Mouse (Mus musculus): ENCODE results near the gene Kbtbd13. TPM values are rescaled to one million over a fixed set of nuclear protein-coding genes. Genes with fewer than 3 reads are reported as not detected.

Kbtbd13 gene
- polyA plus RNA-seq, 1 experiment from 2014 or later = 0.48 TPM

- DNase-seq (ENCODE audit: low spot score) = no peak
- no peak overlapping the region for H3K4me3 ChIP-seq (ENCODE audit: low read depth, low read length)
- 91% methylated on average over 2 of the region's 2 CpGs for WGBS
- H3K9ac ChIP-seq (ENCODE audit: low read length) = no peak overlapping the region
- H3K27me3 ChIP-seq (ENCODE audit: control insufficient read depth, insufficient read depth, low read length) = no peaks in the 10 kb centered on the region
- H3K9me3 ChIP-seq (ENCODE audit: control insufficient read depth, low read length) = no peaks in the 10 kb centered on the region
- H3K4me1 ChIP-seq (replicated peaks; ENCODE audit: control insufficient read depth, insufficient read depth, low read length) = no peaks in the 10 kb centered on the region
- no peak overlapping the region for H3K27ac ChIP-seq (ENCODE audit: low read depth, low read length)
- no peak overlapping the region for H3K4me2 ChIP-seq (ENCODE audit: low read depth, low read length, severe bottlenecking)
- ATAC-seq (replicated peaks; ENCODE audit: low FRiP score) = no peak
- no peaks in the 10 kb centered on the region for H3K36me3 ChIP-seq (ENCODE audit: control insufficient read depth, insufficient read depth, low read length)
These were observed 13.7 kb upstream of the Kbtbd13 start for GRCm38 (mm10) chr9:65405184-65405449.

GRCm38 (mm10) chr9:65404331-65405183, 13.1 kb upstream of the Kbtbd13 start:
- no peak for ATAC-seq (replicated peaks; ENCODE audit: low FRiP score)
- WGBS = 80% methylated on average over 15 of the region's 15 CpGs
- DNase-seq (ENCODE audit: low spot score) = no peak

DNA sequence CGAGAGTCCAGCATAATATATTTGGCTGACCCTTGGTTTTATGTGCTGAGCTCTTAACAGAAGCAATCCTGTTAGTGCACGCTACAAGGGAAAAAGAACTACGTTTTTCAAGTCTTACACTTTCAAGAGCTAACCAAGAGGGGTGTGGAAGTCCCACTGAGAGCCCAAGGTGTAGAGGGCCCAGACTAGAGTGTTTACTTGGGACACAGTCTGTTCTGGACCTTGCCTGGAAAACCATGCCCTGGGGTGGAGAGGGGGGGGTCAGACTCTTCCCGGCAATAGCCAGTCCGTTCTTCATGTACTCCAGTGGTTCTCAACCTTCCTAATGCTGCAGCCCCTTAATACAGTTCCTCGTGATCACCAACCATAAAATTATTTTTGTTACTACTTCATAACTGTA, 8.5 kb upstream of the Kbtbd13 start:
- no peaks in the 10 kb centered on the region for H3K9me3 ChIP-seq (ENCODE audit: control insufficient read depth, low read length)
- H3K9ac ChIP-seq (ENCODE audit: low read length) = no peak overlapping the region
- 92% methylated on average over 6 of the region's 6 CpGs for WGBS
- H3K4me2 ChIP-seq (ENCODE audit: low read depth, low read length, severe bottlenecking) = no peak overlapping the region
- no peak overlapping the region for H3K27ac ChIP-seq (ENCODE audit: low read depth, low read length)
- H3K27me3 ChIP-seq (ENCODE audit: control insufficient read depth, insufficient read depth, low read length) = no peaks in the 10 kb centered on the region
- no peak for DNase-seq (ENCODE audit: low spot score)
- ATAC-seq (replicated peaks; ENCODE audit: low FRiP score) = no peak
- H3K36me3 ChIP-seq (ENCODE audit: control insufficient read depth, insufficient read depth, low read length) = no peaks in the 10 kb centered on the region
- no peak overlapping the region for H3K4me3 ChIP-seq (ENCODE audit: low read depth, low read length)
- H3K4me1 ChIP-seq (replicated peaks; ENCODE audit: control insufficient read depth, insufficient read depth, low read length) = 0 out of 2 replicates have a peak, but pooled peaks cover 3% of the 10 kb centered on the region

More at GRCm38 (mm10) chr9:65404331-65405183, 13.1 kb upstream of the Kbtbd13 start:
- Histone ChIP-seq H3K4me1 (replicated peaks; ENCODE audit: control insufficient read depth, insufficient read depth, low read length) (no peaks in the 10 kb centered on the region), H3K9me3 (ENCODE audit: control insufficient read depth, low read length) (no peaks in the 10 kb centered on the region), H3K27ac (ENCODE audit: low read depth, low read length) (no peak overlapping the region), H3K9ac (ENCODE audit: low read length) (no peak overlapping the region), H3K4me2 (ENCODE audit: low read depth, low read length, severe bottlenecking) (no peak overlapping the region), H3K4me3 (ENCODE audit: low read depth, low read length) (no peak overlapping the region), H3K27me3 (ENCODE audit: control insufficient read depth, insufficient read depth, low read length) (no peaks in the 10 kb centered on the region), H3K36me3 (ENCODE audit: control insufficient read depth, insufficient read depth, low read length) (no peaks in the 10 kb centered on the region)

DNA sequence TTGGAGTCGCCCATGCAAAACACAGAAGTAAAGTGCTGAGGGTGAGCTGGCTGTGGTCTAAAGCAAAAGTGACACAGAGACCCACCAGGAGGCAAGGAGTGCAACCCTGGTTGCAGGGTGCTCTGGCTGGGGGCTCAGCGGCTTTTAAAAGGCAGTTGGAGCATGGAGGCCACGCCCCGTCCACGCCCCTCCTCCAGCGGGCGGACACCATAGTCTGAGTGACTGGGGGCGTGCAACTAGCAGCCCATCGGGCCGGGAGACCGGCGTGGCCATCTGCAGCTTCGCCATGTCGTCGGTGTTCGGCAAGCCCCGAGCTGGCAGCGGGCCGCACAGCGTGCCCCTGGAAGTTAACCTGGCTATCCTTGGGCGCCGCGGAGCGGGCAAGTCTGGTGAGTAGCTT, 6.8 kb upstream of the Kbtbd13 start, which contains the start of gene Rasl12:
Gene Rasl12 (plus strand): TSS at position 228 of the 400 bp plus-strand sequence.
- Histone ChIP-seq H3K9ac (ENCODE audit: low read length) (peak within 1 kb of the TSS; percentile 61), H3K36me3 (ENCODE audit: control insufficient read depth, insufficient read depth, low read length) (no peaks in the 10 kb centered on the region), H3K9me3 (ENCODE audit: control insufficient read depth, low read length) (no peaks in the 10 kb centered on the region), H3K27me3 (ENCODE audit: control insufficient read depth, insufficient read depth, low read length) (no peaks in the 10 kb centered on the region), H3K4me2 (ENCODE audit: low read depth, low read length, severe bottlenecking) (peak within 1 kb of the TSS; percentile 79), H3K4me3 (ENCODE audit: low read depth, low read length) (peak within 1 kb of the TSS; percentile 41), H3K4me1 (replicated peaks; ENCODE audit: control insufficient read depth, insufficient read depth, low read length) (0 out of 2 replicates have a peak, but pooled peaks cover 3% of the 10 kb centered on the region), H3K27ac (ENCODE audit: low read depth, low read length) (no peak within 1 kb of the TSS)
- DNase-seq (ENCODE audit: low spot score) (peak; percentile 90), ATAC-seq (replicated peaks; ENCODE audit: low FRiP score) (peak; percentile 78)
- under 1% methylated on average over 24 of the region's 24 CpGs for WGBS

DNA sequence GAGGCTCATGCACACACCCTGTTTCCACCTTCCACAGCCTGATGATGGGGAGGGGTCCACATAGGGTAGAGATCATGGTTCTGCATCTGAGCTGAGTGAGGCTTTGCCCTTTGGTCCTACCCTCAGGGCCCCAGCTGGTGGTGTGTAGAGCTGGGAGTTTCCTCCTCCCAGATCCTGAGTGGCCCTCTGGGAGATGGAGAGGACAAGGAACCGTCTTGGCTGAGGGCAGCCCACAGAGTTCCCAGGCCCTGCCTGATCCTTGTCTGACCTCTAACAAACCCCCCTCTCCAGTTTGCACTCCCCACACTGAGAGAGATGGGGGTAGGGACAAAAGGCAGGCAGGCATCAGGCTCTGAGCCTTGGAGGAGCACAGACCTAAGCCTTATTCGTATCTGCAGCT, 2.9 kb upstream of the Kbtbd13 start:
- Histone ChIP-seq H3K27me3 (ENCODE audit: control insufficient read depth, insufficient read depth, low read length) (peaks cover 30% of the 10 kb centered on the region), H3K4me1 (replicated peaks; ENCODE audit: control insufficient read depth, insufficient read depth, low read length) (0 out of 2 replicates have a peak, but pooled peaks cover 3% of the 10 kb centered on the region), H3K36me3 (ENCODE audit: control insufficient read depth, insufficient read depth, low read length) (no peaks in the 10 kb centered on the region), H3K9me3 (ENCODE audit: control insufficient read depth, low read length) (no peaks in the 10 kb centered on the region), H3K27ac (ENCODE audit: low read depth, low read length) (no peak overlapping the region), H3K4me3 (ENCODE audit: low read depth, low read length) (no peak overlapping the region), H3K4me2 (ENCODE audit: low read depth, low read length, severe bottlenecking) (no peak overlapping the region), H3K9ac (ENCODE audit: low read length) (no peak overlapping the region)
- ATAC-seq (replicated peaks; ENCODE audit: low FRiP score) (no peak), DNase-seq (ENCODE audit: low spot score) (no peak)
- WGBS = 73% methylated on average over 2 of the region's 2 CpGs

GRCm38 (mm10) chr9:65393606-65394005, 2.2 kb upstream of the Kbtbd13 start:
- Histone ChIP-seq H3K4me2 (ENCODE audit: low read depth, low read length, severe bottlenecking) (no peak overlapping the region), H3K27ac (ENCODE audit: low read depth, low read length) (no peak overlapping the region), H3K4me1 (replicated peaks; ENCODE audit: control insufficient read depth, insufficient read depth, low read length) (0 out of 2 replicates have a peak, but pooled peaks cover 3% of the 10 kb centered on the region), H3K9me3 (ENCODE audit: control insufficient read depth, low read length) (no peaks in the 10 kb centered on the region), H3K4me3 (ENCODE audit: low read depth, low read length) (no peak overlapping the region), H3K27me3 (ENCODE audit: control insufficient read depth, insufficient read depth, low read length) (peaks cover 30% of the 10 kb centered on the region), H3K36me3 (ENCODE audit: control insufficient read depth, insufficient read depth, low read length) (no peaks in the 10 kb centered on the region), H3K9ac (ENCODE audit: low read length) (no peak overlapping the region)
- DNase-seq (ENCODE audit: low spot score) (no peak), ATAC-seq (replicated peaks; ENCODE audit: low FRiP score) (no peak)
- WGBS = 62% methylated on average over 2 of the region's 2 CpGs

- DNase-seq (ENCODE audit: low spot score) (peak; percentile 81), ATAC-seq (replicated peaks; ENCODE audit: low FRiP score) (no peak)
- H3K9ac ChIP-seq (ENCODE audit: low read length) = no peak overlapping the region
- no peaks in the 10 kb centered on the region for H3K4me1 ChIP-seq (replicated peaks; ENCODE audit: control insufficient read depth, insufficient read depth, low read length)
- no peak overlapping the region for H3K4me2 ChIP-seq (ENCODE audit: low read depth, low read length, severe bottlenecking)
- H3K27me3 ChIP-seq (ENCODE audit: control insufficient read depth, insufficient read depth, low read length) = peaks cover 30% of the 10 kb centered on the region
- no peak overlapping the region for H3K27ac ChIP-seq (ENCODE audit: low read depth, low read length)
- H3K9me3 ChIP-seq (ENCODE audit: control insufficient read depth, low read length) = no peaks in the 10 kb centered on the region
- no peak overlapping the region for H3K4me3 ChIP-seq (ENCODE audit: low read depth, low read length)
- WGBS = 28% methylated on average over 6 of the region's 6 CpGs
- H3K36me3 ChIP-seq (ENCODE audit: control insufficient read depth, insufficient read depth, low read length) = no peaks in the 10 kb centered on the region
These were observed 1.3 kb upstream of the Kbtbd13 start for GRCm38 (mm10) chr9:65392638-65393364.

- DNase-seq (ENCODE audit: low spot score) = peak; percentile 62
- Histone ChIP-seq H3K9ac (ENCODE audit: low read length) (peak overlapping the region; percentile 27), H3K4me3 (ENCODE audit: low read depth, low read length) (peak overlapping the region; percentile 34), H3K4me2 (ENCODE audit: low read depth, low read length, severe bottlenecking) (peak overlapping the region; percentile 51), H3K9me3 (ENCODE audit: control insufficient read depth, low read length) (no peaks in the 10 kb centered on the region), H3K27ac (ENCODE audit: low read depth, low read length) (no peak overlapping the region), H3K4me1 (replicated peaks; ENCODE audit: control insufficient read depth, insufficient read depth, low read length) (0 out of 2 replicates have a peak, but pooled peaks cover 4% of the 10 kb centered on the region), H3K27me3 (ENCODE audit: control insufficient read depth, insufficient read depth, low read length) (peaks cover 30% of the 10 kb centered on the region), H3K36me3 (ENCODE audit: control insufficient read depth, insufficient read depth, low read length) (no peaks in the 10 kb centered on the region)
- 0 out of 2 replicates have a peak, but pooled peaks have one; percentile 12 for ATAC-seq (replicated peaks; ENCODE audit: low FRiP score)
- 18% methylated on average over 96 of the region's 96 CpGs for WGBS
These were observed 470 bp downstream of the Kbtbd13 start for GRCm38 (mm10) chr9:65390752-65391612.
